Mouse (Mus musculus): ENCODE results near the gene Spata9. TPM values are rescaled to one million over a fixed set of nuclear protein-coding genes. Genes with fewer than 3 reads are reported as not detected.
"Not testable (repeated sequence)": the region's sequence is repeated elsewhere in the genome, so short reads cannot be mapped to it uniquely, and the experiment has no call there.

Gene Spata9
- 0.23 and 0.38 TPM in 2 replicates for polyA plus RNA-seq (2016; fragmentation: Nextera tagmentation; extraction: Ambion mirVana)

DNA sequence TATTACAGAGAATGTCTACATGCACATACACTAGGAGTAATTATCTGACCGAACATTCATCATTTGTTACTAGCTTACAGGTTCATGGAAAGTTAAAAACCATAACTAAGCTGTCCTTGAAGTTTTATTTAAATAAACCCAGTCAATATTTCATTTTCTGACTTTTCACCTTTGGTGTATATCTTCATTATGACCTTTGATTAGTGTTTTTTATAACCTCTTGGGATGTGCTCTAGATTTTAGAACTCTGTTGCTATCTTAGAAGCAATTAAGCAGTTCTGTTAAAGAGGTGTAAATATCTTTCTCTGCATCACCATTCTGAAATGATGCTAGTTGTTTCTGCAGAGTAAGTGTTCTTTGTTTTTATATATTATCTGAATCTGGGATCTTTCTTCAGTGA is at the start of gene Spata9:
Gene Spata9 (plus strand): TSS at position 301 of the 400 bp plus-strand sequence.
- Histone ChIP-seq H3K4me3 (no peak within 1 kb of the TSS), H3K27me3 (ENCODE audit: low read depth, poor library complexity, severe bottlenecking) (no peaks in the 10 kb centered on the region), H3K36me3 (no peaks in the 10 kb centered on the region), H3K27ac (no peak within 1 kb of the TSS), H3K9me3 (replicated peaks) (no peaks in the 10 kb centered on the region), H3K4me1 (no peaks in the 10 kb centered on the region)
- WGBS, result 82% methylated on average over 1 of the region's 1 CpGs
- no peak for DNase-seq (ENCODE audit: low spot score)

DNA sequence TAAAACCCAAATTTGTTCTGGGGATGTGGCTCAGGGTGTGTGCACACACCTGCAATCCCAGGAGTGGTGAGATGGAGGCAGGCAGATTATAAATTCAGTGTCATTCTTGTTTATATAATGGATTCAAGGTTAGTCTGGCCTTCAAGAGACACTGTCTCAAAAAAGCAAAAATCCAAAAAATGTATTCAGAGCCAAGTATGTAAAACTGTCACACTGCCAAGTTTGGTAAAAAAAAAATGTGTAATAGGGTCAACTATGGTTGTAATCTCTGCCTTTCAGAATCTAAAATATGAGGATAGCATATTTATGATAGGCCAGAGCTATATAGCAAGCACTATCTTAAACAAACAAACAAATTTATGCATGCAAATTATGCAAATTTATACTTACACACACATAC is 39.0 kb upstream of the Spata9 start:
- H3K9me3 ChIP-seq (replicated peaks), result no peaks in the 10 kb centered on the region
- H3K4me3 ChIP-seq, result no peak overlapping the region
- DNase-seq (ENCODE audit: low spot score), result no peak
- H3K27ac ChIP-seq, result no peak overlapping the region
- H3K4me1 ChIP-seq, result peaks cover 7% of the 10 kb centered on the region; the same call in 1 of the 2 replicates
- no peaks in the 10 kb centered on the region for H3K27me3 ChIP-seq (ENCODE audit: low read depth, poor library complexity, severe bottlenecking)
- peaks cover 64% of the 10 kb centered on the region for H3K36me3 ChIP-seq

DNA sequence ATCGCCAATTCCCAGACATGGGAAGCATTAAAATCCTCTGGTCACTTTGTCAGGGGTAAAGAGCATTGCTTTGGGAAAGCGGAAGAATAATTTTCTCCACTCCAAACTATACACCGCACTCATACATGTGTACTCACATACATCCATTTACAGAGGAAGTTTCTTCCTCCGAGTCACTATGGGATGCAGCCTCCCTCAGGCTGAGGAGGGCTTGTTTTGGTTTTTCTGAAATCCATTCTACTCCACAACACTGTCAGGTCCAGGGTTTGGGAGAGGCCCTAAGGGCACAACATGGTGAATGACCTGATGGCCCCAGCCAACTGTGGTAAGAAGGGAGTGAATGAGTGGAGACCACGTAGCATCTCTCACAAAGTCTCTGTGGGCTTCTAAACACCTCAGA is 37.9 kb upstream of the Spata9 start:
- WGBS, result 91% methylated on average over 5 of the region's 5 CpGs
- not testable (repeated sequence) for H3K4me3 ChIP-seq; H3K4me1 ChIP-seq; DNase-seq (ENCODE audit: low spot score); H3K27ac ChIP-seq; H3K9me3 ChIP-seq (replicated peaks); H3K27me3 ChIP-seq (ENCODE audit: low read depth, poor library complexity, severe bottlenecking)
- peaks cover 72% of the 10 kb centered on the region for H3K36me3 ChIP-seq

DNA sequence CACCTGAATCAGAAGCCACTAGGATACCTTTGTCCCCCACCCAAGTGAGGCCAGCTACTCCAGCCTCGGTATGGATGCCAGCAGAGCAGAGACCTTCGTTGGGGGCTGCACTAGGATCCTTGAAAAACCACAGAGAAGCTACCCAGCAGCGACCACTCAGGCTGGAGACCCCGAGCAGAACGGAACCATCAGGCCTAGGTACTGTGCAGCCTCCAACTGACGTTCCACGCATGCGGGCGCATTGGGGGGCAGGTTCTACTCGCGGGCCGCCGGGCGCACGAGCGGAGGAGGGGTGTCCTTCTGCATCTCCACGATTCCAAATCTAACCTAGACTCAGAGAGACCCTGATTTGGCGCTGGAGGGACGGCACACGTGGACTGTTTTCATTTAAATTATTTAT is 36.9 kb upstream of the Spata9 start:
- no peak overlapping the region for H3K4me3 ChIP-seq
- H3K27ac ChIP-seq, result no peak overlapping the region
- H3K9me3 ChIP-seq (replicated peaks), result no peaks in the 10 kb centered on the region
- no peak for DNase-seq (ENCODE audit: low spot score)
- H3K4me1 ChIP-seq, result peaks cover 7% of the 10 kb centered on the region; the same call in 1 of the 2 replicates
- no peaks in the 10 kb centered on the region for H3K27me3 ChIP-seq (ENCODE audit: low read depth, poor library complexity, severe bottlenecking)
- WGBS, result 96% methylated on average over 20 of the region's 20 CpGs
- H3K36me3 ChIP-seq, result peaks cover 72% of the 10 kb centered on the region

DNA sequence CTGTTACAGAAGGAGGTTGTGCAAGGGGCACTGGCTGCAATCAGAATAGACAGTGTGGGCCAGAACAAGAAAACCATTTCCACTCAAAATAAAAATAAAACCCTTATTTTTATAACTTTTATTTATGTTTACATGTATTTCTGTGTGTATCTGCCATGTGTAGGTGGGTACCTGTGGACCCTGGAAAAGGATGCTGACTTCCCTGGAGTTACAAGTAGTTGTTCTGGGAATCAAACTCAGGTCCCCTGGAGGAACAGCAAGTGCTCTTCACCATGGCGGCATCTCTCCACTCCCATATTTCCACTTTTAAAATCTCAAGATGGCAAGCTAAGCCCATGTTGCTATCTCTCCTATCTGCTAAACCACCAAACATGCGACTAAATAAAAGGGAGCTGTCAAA is 36.3 kb upstream of the Spata9 start:
- Histone ChIP-seq H3K27me3 (ENCODE audit: low read depth, poor library complexity, severe bottlenecking) (no peaks in the 10 kb centered on the region), H3K4me3 (no peak overlapping the region), H3K36me3 (peaks cover 72% of the 10 kb centered on the region), H3K9me3 (replicated peaks) (no peaks in the 10 kb centered on the region), H3K4me1 (peaks cover 7% of the 10 kb centered on the region; the same call in 1 of the 2 replicates), H3K27ac (no peak overlapping the region)
- DNase-seq (ENCODE audit: low spot score), result no peak
- 78% methylated on average over 2 of the region's 2 CpGs for WGBS

DNA sequence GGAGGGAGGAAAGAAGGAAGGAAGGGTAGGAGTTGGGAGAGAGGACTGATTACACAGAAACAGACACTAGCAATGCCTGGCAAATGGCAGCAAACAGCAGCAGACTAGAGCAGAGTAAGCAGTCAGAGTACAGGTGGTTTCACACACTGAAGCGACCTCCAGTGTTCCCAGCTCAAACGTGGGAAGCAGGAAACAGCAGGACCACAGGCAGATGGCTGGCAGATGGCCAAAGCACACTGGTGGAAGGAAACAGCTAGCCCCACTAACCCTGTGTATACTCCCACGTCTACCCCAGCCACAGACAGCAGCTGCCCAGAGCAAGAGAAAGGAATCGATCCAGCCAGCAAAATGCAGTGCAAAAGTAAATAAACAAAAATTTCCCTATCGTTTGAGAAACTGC is 35.9 kb upstream of the Spata9 start:
- no peak overlapping the region for H3K4me3 ChIP-seq
- peaks cover 7% of the 10 kb centered on the region; the same call in 1 of the 2 replicates for H3K4me1 ChIP-seq
- H3K36me3 ChIP-seq, result peaks cover 70% of the 10 kb centered on the region
- H3K27ac ChIP-seq, result no peak overlapping the region
- peak; percentile 48 for DNase-seq (ENCODE audit: low spot score)
- WGBS, result 37% methylated on average over 5 of the region's 5 CpGs
- no peaks in the 10 kb centered on the region for H3K9me3 ChIP-seq (replicated peaks)
- no peaks in the 10 kb centered on the region for H3K27me3 ChIP-seq (ENCODE audit: low read depth, poor library complexity, severe bottlenecking)

DNA sequence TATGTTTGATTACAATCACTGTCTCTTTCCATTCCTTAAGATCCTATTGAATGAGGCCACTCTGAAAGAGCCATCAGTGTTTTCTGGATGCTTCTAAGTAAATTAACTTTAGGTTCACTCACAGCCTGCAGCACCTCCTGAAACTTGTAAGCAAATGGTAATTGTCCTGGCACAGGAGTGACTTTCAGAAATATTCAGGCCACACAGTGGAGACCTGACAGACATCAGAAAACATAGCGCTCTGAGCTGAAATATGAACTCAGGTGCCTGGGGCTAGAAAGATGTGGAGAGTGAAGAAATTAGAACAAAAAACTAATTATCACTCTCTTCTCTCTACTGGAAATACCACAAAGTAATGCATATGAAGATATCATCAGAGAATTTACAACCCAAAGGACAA is 33.7 kb upstream of the Spata9 start:
- H3K27ac ChIP-seq, result no peak overlapping the region
- H3K36me3 ChIP-seq, result peaks cover 67% of the 10 kb centered on the region
- WGBS, result 92% methylated on average over 1 of the region's 1 CpGs
- H3K4me3 ChIP-seq, result no peak overlapping the region
- no peak for DNase-seq (ENCODE audit: low spot score)
- no peaks in the 10 kb centered on the region for H3K9me3 ChIP-seq (replicated peaks)
- H3K4me1 ChIP-seq, result peaks cover 7% of the 10 kb centered on the region; the same call in 1 of the 2 replicates
- H3K27me3 ChIP-seq (ENCODE audit: low read depth, poor library complexity, severe bottlenecking), result no peaks in the 10 kb centered on the region

DNA sequence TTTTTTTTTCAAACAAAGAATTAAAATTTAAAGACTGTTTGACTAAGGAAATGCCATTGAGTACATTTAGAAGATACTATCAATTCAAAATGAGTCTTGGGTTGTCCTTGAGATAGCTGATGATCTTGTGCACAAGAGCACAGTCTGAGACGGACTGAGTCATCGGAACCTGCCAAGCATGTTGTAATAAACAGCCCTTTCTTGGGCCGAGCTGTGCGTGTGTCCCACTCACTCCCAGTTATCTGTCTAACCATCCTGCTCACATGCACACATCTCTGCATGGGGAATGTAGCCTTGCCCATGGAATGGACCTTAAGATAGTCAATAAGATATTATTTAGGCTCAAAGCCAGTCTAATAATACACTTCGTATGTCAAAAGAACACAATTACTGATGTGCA is 28.1 kb upstream of the Spata9 start:
- no peak overlapping the region for H3K4me3 ChIP-seq
- H3K4me1 ChIP-seq, result peaks cover 12% of the 10 kb centered on the region
- no peak for DNase-seq (ENCODE audit: low spot score)
- H3K27ac ChIP-seq, result no peak overlapping the region
- WGBS, result 96% methylated on average over 5 of the region's 5 CpGs
- H3K9me3 ChIP-seq (replicated peaks), result no peaks in the 10 kb centered on the region
- H3K27me3 ChIP-seq (ENCODE audit: low read depth, poor library complexity, severe bottlenecking), result no peaks in the 10 kb centered on the region
- peaks cover 49% of the 10 kb centered on the region for H3K36me3 ChIP-seq

DNA sequence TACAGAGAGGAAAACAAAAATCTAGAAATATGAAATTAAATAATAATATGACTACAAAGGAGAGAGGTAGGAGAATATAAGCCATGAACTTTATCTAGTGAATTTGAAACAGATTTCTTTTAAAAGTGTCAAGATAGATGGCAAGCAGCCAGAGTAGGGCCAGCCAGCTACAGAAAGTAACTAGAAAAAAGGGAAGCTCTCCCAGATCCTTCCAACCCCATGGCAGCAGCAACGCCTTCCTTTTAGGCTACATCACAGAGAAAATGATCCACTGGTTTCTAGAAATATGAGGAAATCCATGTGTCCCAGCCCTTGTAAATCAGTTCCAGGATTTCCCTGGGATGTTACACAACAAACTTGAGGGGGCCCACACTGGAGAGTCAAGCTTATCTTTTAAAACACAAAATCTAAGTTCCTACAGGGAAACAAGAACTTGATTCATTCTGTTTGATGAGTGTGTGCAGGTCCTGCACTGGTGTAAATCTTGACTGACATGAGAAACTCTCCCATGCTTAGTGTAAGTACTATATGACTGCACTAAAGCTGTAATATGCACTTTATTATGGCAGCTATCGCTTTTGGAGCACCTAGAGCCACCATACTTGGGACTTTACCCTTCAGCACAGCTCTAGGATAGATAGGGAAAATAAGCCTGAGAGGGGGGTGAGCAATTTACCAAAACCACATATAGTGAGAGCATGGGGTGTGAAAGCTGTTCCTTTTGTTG is 26.0 kb upstream of the Spata9 start:
- Histone ChIP-seq H3K4me1 (peaks cover 18% of the 10 kb centered on the region), H3K27ac (no peak overlapping the region), H3K9me3 (replicated peaks) (no peaks in the 10 kb centered on the region), H3K36me3 (peaks cover 48% of the 10 kb centered on the region), H3K27me3 (ENCODE audit: low read depth, poor library complexity, severe bottlenecking) (no peaks in the 10 kb centered on the region), H3K4me3 (peak overlapping the region; percentile 91)
- WGBS, result 82% methylated on average over 2 of the region's 2 CpGs
- DNase-seq (ENCODE audit: low spot score), result no peak

DNA sequence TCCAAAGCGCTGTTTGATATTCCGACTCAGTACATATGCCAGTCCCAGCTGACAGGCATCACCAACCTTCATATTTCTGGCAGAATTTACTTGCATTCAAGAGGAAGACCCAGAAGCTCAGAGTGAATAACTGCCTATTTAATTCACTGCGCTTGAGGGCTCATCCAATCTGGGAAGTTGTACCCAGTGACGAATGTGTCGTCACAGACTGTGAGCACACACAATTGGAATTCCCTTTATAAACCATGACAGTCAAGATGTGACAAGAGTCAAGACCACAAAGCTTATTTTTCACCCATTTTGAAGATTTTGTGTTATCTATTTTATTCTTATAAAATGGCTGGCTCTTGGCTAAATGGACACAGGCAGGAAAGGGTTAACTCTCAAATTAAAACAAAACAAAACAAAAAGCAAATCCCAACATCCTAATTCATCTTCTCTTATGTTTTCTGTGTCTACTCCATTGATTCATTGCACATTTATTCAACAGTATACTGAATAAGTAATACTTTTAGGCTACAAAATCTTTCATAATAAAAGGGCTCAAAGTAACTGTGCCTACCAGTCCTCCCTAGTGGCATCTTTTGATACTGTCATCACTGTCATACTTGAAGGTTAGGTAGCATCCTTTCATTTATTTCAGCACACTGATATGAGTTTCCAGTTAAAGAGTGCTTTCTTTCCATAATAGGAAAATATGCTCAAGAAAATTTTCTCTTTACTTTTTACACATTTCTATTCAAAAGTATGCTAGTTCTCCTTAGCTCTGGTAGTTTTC is 25.2 kb upstream of the Spata9 start:
- WGBS, result 90% methylated on average over 5 of the region's 5 CpGs
- Histone ChIP-seq H3K4me3 (peak overlapping the region; percentile 91), H3K36me3 (peaks cover 44% of the 10 kb centered on the region), H3K27me3 (ENCODE audit: low read depth, poor library complexity, severe bottlenecking) (no peaks in the 10 kb centered on the region), H3K27ac (no peak overlapping the region), H3K9me3 (replicated peaks) (no peaks in the 10 kb centered on the region), H3K4me1 (peaks cover 18% of the 10 kb centered on the region)
- no peak for DNase-seq (ENCODE audit: low spot score)

DNA sequence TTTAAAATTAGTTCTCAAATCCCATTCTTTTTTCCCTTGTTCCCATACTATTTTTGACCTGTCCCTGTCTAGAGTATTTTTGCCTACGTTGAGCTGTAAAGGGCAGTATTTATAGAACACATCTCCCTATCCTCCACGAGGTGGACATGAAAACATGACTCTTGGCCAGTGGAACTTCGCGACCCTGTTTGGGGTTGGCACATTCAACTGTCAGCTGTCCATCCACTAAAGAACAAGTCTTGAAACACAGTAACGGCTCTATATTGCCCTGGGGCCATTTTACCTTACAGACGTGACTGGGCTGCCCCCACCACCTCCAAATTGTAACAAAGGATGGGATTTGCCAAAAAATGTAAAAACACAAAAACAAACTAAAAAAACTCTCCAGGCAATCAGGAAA is 24.2 kb upstream of the Spata9 start:
- 2% methylated on average over 6 of the region's 6 CpGs for WGBS
- Histone ChIP-seq H3K27ac (peak overlapping the region; percentile 100), H3K4me1 (peaks cover 18% of the 10 kb centered on the region), H3K36me3 (peaks cover 38% of the 10 kb centered on the region), H3K4me3 (peak overlapping the region; percentile 91), H3K27me3 (ENCODE audit: low read depth, poor library complexity, severe bottlenecking) (no peaks in the 10 kb centered on the region), H3K9me3 (replicated peaks) (no peaks in the 10 kb centered on the region)
- DNase-seq (ENCODE audit: low spot score), result peak; percentile 58

DNA sequence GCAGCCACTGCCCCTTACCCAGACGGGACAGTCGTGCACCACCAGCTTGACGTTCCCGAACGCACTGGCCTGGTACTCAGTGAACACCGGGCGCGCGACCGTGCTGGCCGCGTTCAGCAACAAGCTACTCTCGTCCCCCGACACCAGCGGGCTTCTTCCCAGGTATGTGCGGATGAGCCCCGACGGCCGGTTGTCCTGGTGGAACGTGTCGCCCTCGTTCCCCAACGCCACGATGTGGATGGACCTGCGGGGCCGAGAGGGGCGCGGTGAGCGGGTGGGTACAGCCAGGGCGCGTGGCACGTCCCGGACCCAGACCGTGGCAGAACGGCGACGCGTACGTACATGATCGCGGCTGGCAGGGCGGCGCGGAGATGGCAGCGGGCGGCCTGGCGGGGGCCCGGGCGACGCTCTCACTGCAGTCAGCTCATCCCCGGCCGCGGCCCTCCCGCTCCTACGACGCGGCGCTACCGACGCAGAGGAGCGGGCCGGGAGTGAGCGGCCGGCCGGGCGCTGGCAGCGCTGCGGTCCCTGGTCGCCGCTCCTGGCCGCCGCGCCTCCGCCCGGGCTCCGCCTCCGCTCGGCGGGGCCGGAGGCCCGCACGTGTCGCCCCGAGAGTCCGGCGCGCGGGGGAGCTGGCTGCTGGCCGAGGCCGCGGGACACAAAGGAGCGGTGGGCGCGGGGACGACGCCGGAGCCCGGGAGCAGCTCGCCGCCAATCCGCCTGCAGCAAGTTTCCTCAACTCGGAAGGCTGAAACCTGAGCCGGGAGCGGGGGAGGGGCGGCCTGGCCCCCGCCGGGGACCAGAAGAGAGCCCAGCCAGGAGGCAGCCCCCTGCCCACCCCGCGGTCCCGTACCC is 23.5 kb upstream of the Spata9 start, which contains the start of gene Rhobtb3:
Gene Rhobtb3 (minus strand): TSS at position 737 of the 855 bp plus-strand sequence.
- Histone ChIP-seq H3K4me3 (peak within 1 kb of the TSS; percentile 91), H3K27ac (peak within 1 kb of the TSS; percentile 100), H3K27me3 (ENCODE audit: low read depth, poor library complexity, severe bottlenecking) (no peaks in the 10 kb centered on the region), H3K9me3 (replicated peaks) (no peaks in the 10 kb centered on the region), H3K36me3 (peaks cover 31% of the 10 kb centered on the region), H3K4me1 (peaks cover 18% of the 10 kb centered on the region)
- DNase-seq (ENCODE audit: low spot score), result peak; percentile 98
- WGBS, result under 1% methylated on average over 102 of the region's 110 CpGs

Measured in limb, embryonic 10.5 days (tissue).